Comparison of ENCODE assay signal across 22 mouse cellular contexts in the genomic region with DNA sequence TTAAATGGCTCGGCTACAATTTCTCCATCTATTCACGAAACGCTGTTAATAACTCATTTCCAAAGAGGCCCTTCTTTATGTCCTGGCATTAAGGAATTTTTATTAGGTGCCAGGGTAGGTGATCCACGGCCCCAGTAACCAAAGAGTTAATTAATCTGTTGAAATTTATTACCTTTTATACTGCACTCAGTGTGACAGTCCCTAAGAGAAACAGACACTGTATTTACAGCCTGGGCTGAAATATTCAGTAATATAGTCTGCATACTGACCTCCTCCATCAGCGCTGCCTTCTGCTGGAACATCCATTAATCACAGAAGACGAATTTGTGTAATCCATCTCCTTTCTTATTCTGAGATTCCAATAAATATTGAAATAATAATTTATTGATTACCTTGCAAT. TPM values are rescaled to one million over a fixed set of nuclear protein-coding genes. Genes with fewer than 3 reads are reported as not detected.
DNase-seq lines count a peak whose midpoint lies in the region; ATAC-seq and TF ChIP-seq lines count a peak whose summit lies in the region.
"Had no signal": no experiment of that assay in that cellular context is flagged by ENCODE, and none has a peak within 500 bp of the region (broad histone marks: within the 10 kb centered on the region; RNA-seq: fewer than 3 reads in every experiment).

No protein-coding gene starts in this region.

- H3K9me3 ChIP-seq in neural tube, embryonic 12.5 days: no peaks in the 10 kb centered on the region
- H3K9me3 ChIP-seq in neural tube, embryonic 13.5 days: no peaks in the 10 kb centered on the region
- H3K9me3 ChIP-seq in neural tube, embryonic 14.5 days (ENCODE audit: control insufficient read depth, low read length): no peaks in the 10 kb centered on the region
- H3K9me3 ChIP-seq in neural tube, embryonic 15.5 days (replicated peaks): no peaks in the 10 kb centered on the region
- H3K9me3 ChIP-seq: G1E had no signal

- no peak overlapping the region for H3K4me3 ChIP-seq in neural tube, embryonic 12.5 days
- no peak overlapping the region for H3K4me3 ChIP-seq in neural tube, embryonic 13.5 days
- H3K4me3 ChIP-seq in neural tube, embryonic 14.5 days (ENCODE audit: low read depth, low read length): no peak overlapping the region
- H3K4me3 ChIP-seq in neural tube, embryonic 15.5 days (replicated peaks): no peak overlapping the region
- no peak overlapping the region for H3K4me3 ChIP-seq in layer of hippocampus, adult 2 months

- H3K4me1 ChIP-seq in neural tube, embryonic 12.5 days: no peaks in the 10 kb centered on the region; the same call in 1 of the 2 replicates
- H3K4me1 ChIP-seq in neural tube, embryonic 13.5 days (replicated peaks): peaks cover 3% of the 10 kb centered on the region; the same call in 1 of the 2 replicates
- no peaks in the 10 kb centered on the region for H3K4me1 ChIP-seq in neural tube, embryonic 14.5 days (ENCODE audit: control insufficient read depth, insufficient read depth, low read length)
- 0 out of 2 replicates have a peak, but pooled peaks cover 8% of the 10 kb centered on the region for H3K4me1 ChIP-seq in neural tube, embryonic 15.5 days

- no peak for TF ChIP-seq CTCF in layer of hippocampus, adult 2 months (conservative IDR thresholded peaks at IDR 0.05)

- H3K27ac ChIP-seq in neural tube, embryonic 12.5 days: no peak overlapping the region
- H3K27ac ChIP-seq in neural tube, embryonic 13.5 days (replicated peaks): 0 out of 2 replicates have a peak overlapping the region, but pooled peaks have one; percentile 46
- no peak overlapping the region for H3K27ac ChIP-seq in neural tube, embryonic 14.5 days (ENCODE audit: low read depth, low read length)
- no peak overlapping the region for H3K27ac ChIP-seq in neural tube, embryonic 15.5 days (replicated peaks)
- H3K27ac ChIP-seq in layer of hippocampus, adult 2 months: no peak overlapping the region

- 42% methylated on average over 6 of the region's 6 CpGs for WGBS in neural tube, embryonic 12.5 days
- WGBS in neural tube, embryonic 13.5 days: 31% methylated on average over 6 of the region's 6 CpGs
- WGBS in neural tube, embryonic 14.5 days: 31% methylated on average over 6 of the region's 6 CpGs
- 31% methylated on average over 6 of the region's 6 CpGs for WGBS in neural tube, embryonic 15.5 days

- peak; percentile 83 for ATAC-seq in neural tube, embryonic 12.5 days (ENCODE audit: low FRiP score, low read depth)
- peak; percentile 75; the same call in 1 of the 2 replicates for ATAC-seq in neural tube, embryonic 13.5 days (ENCODE audit: low read depth)
- ATAC-seq in neural tube, embryonic 14.5 days (ENCODE audit: low read depth): peak; percentile 79; the same call in 1 of the 2 replicates
- no peak; the same call in 1 of the 2 replicates for ATAC-seq in neural tube, embryonic 15.5 days (ENCODE audit: low FRiP score)
- ATAC-seq: activated CD4-positive, CD25-positive, alpha-beta regulatory T cell, adult 4 months; CD4-positive, CD25-positive, alpha-beta regulatory T cell, adult 4 months; Patski had no signal

- no peak overlapping the region for H3K9ac ChIP-seq in neural tube, embryonic 12.5 days
- no peak overlapping the region for H3K9ac ChIP-seq in neural tube, embryonic 13.5 days
- H3K9ac ChIP-seq in neural tube, embryonic 14.5 days (replicated peaks; ENCODE audit: low read depth, low read length): no peak overlapping the region
- H3K9ac ChIP-seq in neural tube, embryonic 15.5 days (replicated peaks): no peak overlapping the region

- no peak overlapping the region for H3K4me2 ChIP-seq in neural tube, embryonic 12.5 days (replicated peaks)
- H3K4me2 ChIP-seq in neural tube, embryonic 13.5 days: peak overlapping the region; percentile 13; the same call in 1 of the 2 replicates
- no peak overlapping the region for H3K4me2 ChIP-seq in neural tube, embryonic 14.5 days (ENCODE audit: low read depth, low read length)
- peak overlapping the region; percentile 15; the same call in 1 of the 2 replicates for H3K4me2 ChIP-seq in neural tube, embryonic 15.5 days

- DNase-seq in neural tube, embryonic 10.5 days (ENCODE audit: extremely low spot score, low spot score): no peak
- DNase-seq in right cerebral cortex, postnatal 14 days: no peak
- DNase-seq in spleen, postnatal 4 days (ENCODE audit: low spot score in 2 of 2): no peak
- no peak for DNase-seq in layer of hippocampus, adult 2 months (ENCODE audit: low spot score in 2 of 2)
- DNase-seq: adrenal gland, adult 2 months; adrenal gland, adult 8-10 months; adrenal gland, postnatal 10 days; adrenal gland, postnatal 14 days; adrenal gland, postnatal 25 days; adrenal gland, postnatal 36 days; B cell, adult 2 months; cerebellum, adult 11 months; cerebellum, adult 11-12 months had no signal

- H3K27me3 ChIP-seq in neural tube, embryonic 12.5 days (replicated peaks): no peaks in the 10 kb centered on the region
- no peaks in the 10 kb centered on the region for H3K27me3 ChIP-seq in neural tube, embryonic 13.5 days
- no peaks in the 10 kb centered on the region for H3K27me3 ChIP-seq in neural tube, embryonic 14.5 days (ENCODE audit: control insufficient read depth, insufficient read depth, low read length)
- no peaks in the 10 kb centered on the region for H3K27me3 ChIP-seq in neural tube, embryonic 15.5 days (replicated peaks)
- H3K27me3 ChIP-seq: CH12.LX had no signal

- H3K36me3 ChIP-seq in neural tube, embryonic 12.5 days: no peaks in the 10 kb centered on the region
- no peaks in the 10 kb centered on the region for H3K36me3 ChIP-seq in neural tube, embryonic 13.5 days
- no peaks in the 10 kb centered on the region for H3K36me3 ChIP-seq in neural tube, embryonic 14.5 days (ENCODE audit: control insufficient read depth, insufficient read depth, low read length)
- no peaks in the 10 kb centered on the region for H3K36me3 ChIP-seq in neural tube, embryonic 15.5 days
- H3K36me3 ChIP-seq: G1E had no signal

RNA-seq across cellular contexts. Expression of a gene that starts 16.3 kb away (rescaled TPM):
- 32.8 and 33.4 TPM in 2 replicates for polyA plus RNA-seq in neural tube, embryonic 12.5 days (2016; fragmentation: Nextera tagmentation; extraction: Ambion mirVana)
- polyA plus RNA-seq in neural tube, embryonic 13.5 days (2015; fragmentation: Nextera tagmentation; extraction: Ambion mirVana): 29.7 and 35.0 TPM in 2 replicates
- 33.6 and 34.2 TPM in 2 replicates for polyA plus RNA-seq in neural tube, embryonic 14.5 days (2014; fragmentation: Nextera tagmentation; extraction: Ambion mirVana)
- 28.5 and 33.6 TPM in 2 replicates for polyA plus RNA-seq in neural tube, embryonic 15.5 days (2015; fragmentation: Nextera tagmentation; extraction: Ambion mirVana)
- 10 to 100 TPM; 16.8 to 17.9 TPM for total RNA-seq in layer of hippocampus, adult 2 months (2021)

Comparison
In these comparisons a context has a peak if more than half of its experiments do, and no peak if none do; other contexts are left out.
1. H3K4me2 ChIP-seq: peak in neural tube, embryonic 13.5 days (single experiment) and neural tube, embryonic 15.5 days (single experiment); none in neural tube, embryonic 12.5 days (single experiment) and neural tube, embryonic 14.5 days (single experiment).